Mouse (Mus musculus): ENCODE measurements around the gene Cacng5. TPM values are rescaled to one million over a fixed set of nuclear protein-coding genes. Genes with fewer than 3 reads are reported as not detected.

Cacng5 gene
- total RNA-seq, 1 experiment from 2014 or later = not detected

Other genes starting within 250 kb of the Cacng5 start
- gene Cacng1, start 198.5 kb downstream of the Cacng5 start, total RNA-seq (2017) = not detected in 3 replicates
- not detected in 3 replicates for gene Cacng4, start 120.5 kb downstream of the Cacng5 start, total RNA-seq (2017)